Mouse (Mus musculus) hindbrain, embryonic 12.5 days (tissue): ENCODE data around the gene Abl2. TPM values are rescaled to one million over a fixed set of nuclear protein-coding genes. Genes with fewer than 3 reads are reported as not detected.

Experiments
- ATAC-seq: fragments of 200-750 bp; cut with Nextera tagmentation; 2 replicates; pipeline ENCODE4 v1.8.0; 2017; ENCODE audit warnings: moderate TSS enrichment; ENCODE audit not compliant: low FRiP score
- H3K27ac ChIP-seq: fragments of 300-500 bp; sonication (generic); 2 replicates; pipeline ENCODE4 v1.5.1; 2016; ENCODE audit warnings: mild to moderate bottlenecking
- H3K27me3 ChIP-seq: fragments of 300-500 bp; sonication (generic); 2 replicates; pipeline ENCODE4 v1.6.1; 2016; ENCODE audit warnings: mild to moderate bottlenecking
- H3K36me3 ChIP-seq: fragments of 300-500 bp; sonication (generic); 2 replicates; pipeline ENCODE4 v1.6.1; 2016; ENCODE audit warnings: mild to moderate bottlenecking
- H3K4me1 ChIP-seq: fragments of 300-500 bp; sonication (generic); 2 replicates; pipeline ENCODE4 v1.6.1; 2016
- H3K4me2 ChIP-seq: fragments of 300-500 bp; sonication (generic); replicated peaks from 2 replicates; pipeline ENCODE4 v1.6.1; 2016; ENCODE audit warnings: mild to moderate bottlenecking
- H3K4me3 ChIP-seq: fragments of 300-500 bp; sonication (generic); 2 replicates; pipeline ENCODE4 v1.5.1; 2016; ENCODE audit warnings: mild to moderate bottlenecking
- H3K9ac ChIP-seq: fragments of 300-500 bp; sonication (generic); 2 replicates; pipeline ENCODE4 v1.6.1; 2016; ENCODE audit warnings: mild to moderate bottlenecking, moderate library complexity
- H3K9me3 ChIP-seq: fragments of 300-500 bp; sonication (generic); replicated peaks from 2 replicates; pipeline ENCODE4 v1.6.1; 2016; ENCODE audit warnings: mild to moderate bottlenecking
- WGBS: fragments of 180-500 bp; shearing (Covaris S2); methylation state at CpG from one replicate; pipeline ENCODE4 v1.1.7; 2016; 5-methylcytosine and 5-hydroxymethylcytosine counted together
- polyA plus RNA-seq: library from polyadenylated mRNA; unstranded; fragments of >200 nt; fragmentation: Nextera tagmentation; extraction: Ambion mirVana; gene quantifications from 2 replicates; pipeline ENCODE4 v1.2.1, GENCODE M21; 2016

Gene Abl2
- polyA plus RNA-seq, 1 experiment from 2014 or later, result 6.6 TPM

DNA sequence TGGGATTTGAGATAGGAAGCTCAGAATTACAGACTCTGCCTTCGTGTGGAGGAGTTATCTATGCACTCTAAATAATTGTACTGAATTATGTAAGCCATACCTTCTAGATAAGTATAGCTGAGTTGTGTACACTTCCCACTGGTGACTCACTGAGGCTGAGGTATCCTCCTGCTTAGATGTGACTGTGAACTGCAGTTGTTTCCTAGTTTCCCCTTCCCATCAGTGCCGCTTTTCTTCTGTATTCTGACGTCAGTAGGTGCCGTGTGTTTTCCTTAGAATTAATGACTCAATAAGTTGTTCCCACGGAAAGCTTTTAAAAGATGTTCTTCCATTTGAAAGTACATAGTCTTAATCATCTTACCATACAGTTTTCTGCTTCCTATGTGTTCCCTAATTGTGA, 34.7 kb downstream of the Abl2 start:
- no peak overlapping the region for H3K4me3 ChIP-seq
- H3K27me3 ChIP-seq, result no peaks in the 10 kb centered on the region
- no peak overlapping the region for H3K27ac ChIP-seq
- no peak for ATAC-seq
- no peak overlapping the region for H3K4me2 ChIP-seq
- H3K4me1 ChIP-seq, result no peaks in the 10 kb centered on the region
- H3K9ac ChIP-seq, result no peak overlapping the region
- H3K36me3 ChIP-seq, result no peaks in the 10 kb centered on the region
- WGBS, result 90% methylated on average over 5 of the region's 5 CpGs
- H3K9me3 ChIP-seq, result no peaks in the 10 kb centered on the region

DNA sequence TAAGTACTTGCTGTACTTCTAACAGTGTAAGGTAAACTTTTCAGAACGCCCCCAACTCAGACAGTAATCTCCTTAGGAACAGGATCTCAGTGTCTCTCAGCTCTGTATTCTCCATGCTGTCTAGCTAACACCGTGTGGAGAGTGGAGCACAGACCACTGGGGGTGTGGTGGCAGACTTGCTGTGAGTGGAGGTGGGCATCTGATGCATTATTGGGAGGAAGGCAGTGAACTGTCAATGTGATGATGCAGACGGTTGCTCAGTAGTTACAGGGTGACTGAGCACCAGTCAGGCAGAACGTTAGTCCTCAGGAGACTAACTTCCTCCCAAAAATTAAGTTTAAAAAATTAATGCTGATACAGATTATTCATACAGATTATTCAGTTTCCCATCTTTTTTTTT, 38.5 kb downstream of the Abl2 start:
- H3K36me3 ChIP-seq, result no peaks in the 10 kb centered on the region
- H3K27me3 ChIP-seq, result no peaks in the 10 kb centered on the region
- WGBS, result 84% methylated on average over 4 of the region's 4 CpGs
- no peak overlapping the region for H3K4me3 ChIP-seq
- no peak overlapping the region for H3K27ac ChIP-seq
- no peaks in the 10 kb centered on the region for H3K4me1 ChIP-seq
- no peak overlapping the region for H3K9ac ChIP-seq
- H3K9me3 ChIP-seq, result no peaks in the 10 kb centered on the region
- no peak overlapping the region for H3K4me2 ChIP-seq
- no peak for ATAC-seq

- Histone ChIP-seq H3K4me2 (no peak overlapping the region), H3K9ac (no peak overlapping the region), H3K4me1 (no peaks in the 10 kb centered on the region), H3K4me3 (no peak overlapping the region), H3K27me3 (no peaks in the 10 kb centered on the region), H3K27ac (no peak overlapping the region), H3K9me3 (no peaks in the 10 kb centered on the region), H3K36me3 (no peaks in the 10 kb centered on the region)
- 78% methylated on average over 3 of the region's 3 CpGs for WGBS
- ATAC-seq, result no peak
Observed at GRCm38 (mm10) chr1:156602545-156602944, 44.0 kb downstream of the Abl2 start.

DNA sequence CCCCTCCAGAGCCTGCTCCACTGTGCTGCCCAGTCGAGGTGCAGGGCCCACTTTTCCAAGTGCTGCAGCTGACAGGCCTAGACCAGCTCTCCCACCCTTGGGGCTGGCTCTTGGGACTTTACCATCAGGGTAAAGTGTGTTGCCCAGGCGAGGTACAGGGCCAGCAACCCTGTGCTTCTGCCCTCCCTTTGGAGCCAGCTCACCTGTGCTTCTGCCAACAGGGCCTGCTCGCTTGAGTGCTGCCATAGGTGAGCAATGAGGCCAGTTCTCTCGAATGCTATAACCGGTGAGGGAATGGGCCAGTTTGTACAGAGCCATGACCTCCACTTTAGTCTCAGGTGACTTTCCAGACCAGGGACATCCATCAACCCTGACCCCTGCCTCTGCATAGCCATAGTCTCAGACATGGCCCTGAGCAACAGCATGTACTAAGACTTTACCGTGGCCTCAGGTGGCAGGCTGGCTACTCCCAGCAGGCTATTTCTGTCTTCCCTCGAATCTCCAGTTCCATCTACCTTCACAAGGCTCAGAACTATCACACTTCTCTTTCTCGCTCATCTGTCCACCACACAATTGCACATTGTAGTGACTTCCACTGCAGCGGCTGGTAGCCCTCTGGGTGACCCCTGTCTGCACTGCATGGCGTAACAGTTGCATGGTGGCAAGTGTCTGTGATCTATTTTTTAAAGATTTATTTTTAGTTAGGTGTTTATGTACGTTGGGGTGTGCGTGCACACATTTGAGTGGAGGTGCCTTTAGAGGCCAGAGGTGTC, 46.7 kb downstream of the Abl2 start:
- no peak overlapping the region for H3K27ac ChIP-seq
- no peaks in the 10 kb centered on the region for H3K27me3 ChIP-seq
- H3K4me1 ChIP-seq, result no peaks in the 10 kb centered on the region
- 82% methylated on average over 12 of the region's 12 CpGs for WGBS
- no peak overlapping the region for H3K9ac ChIP-seq
- no peaks in the 10 kb centered on the region for H3K9me3 ChIP-seq
- H3K36me3 ChIP-seq, result no peaks in the 10 kb centered on the region
- no peak overlapping the region for H3K4me2 ChIP-seq
- no peak for ATAC-seq
- no peak overlapping the region for H3K4me3 ChIP-seq

DNA sequence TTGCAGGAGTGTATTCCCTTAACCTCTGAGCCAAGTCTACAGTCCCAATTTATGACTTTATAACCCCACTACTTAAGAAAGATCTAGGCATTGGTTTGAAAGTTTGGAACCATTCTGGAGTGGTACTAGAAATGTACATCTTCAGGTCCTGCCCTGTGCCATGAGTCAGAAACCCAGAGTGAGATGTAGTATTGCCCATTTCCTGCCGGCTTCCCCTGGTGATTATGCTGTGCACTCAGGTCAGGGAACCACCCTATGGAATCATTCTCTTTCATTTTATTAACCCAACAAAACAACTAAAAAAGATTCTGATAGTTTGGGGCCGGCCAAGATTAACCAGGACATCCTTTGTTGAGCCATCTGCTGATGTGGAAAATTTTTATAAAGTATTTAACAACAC, 47.4 kb downstream of the Abl2 start:
- Histone ChIP-seq H3K4me3 (no peak overlapping the region), H3K27me3 (no peaks in the 10 kb centered on the region), H3K36me3 (no peaks in the 10 kb centered on the region), H3K27ac (no peak overlapping the region), H3K9ac (no peak overlapping the region), H3K4me2 (no peak overlapping the region), H3K4me1 (no peaks in the 10 kb centered on the region), H3K9me3 (no peaks in the 10 kb centered on the region)
- 93% methylated on average over 2 of the region's 2 CpGs for WGBS
- ATAC-seq, result no peak

- H3K4me3 ChIP-seq, result no peak overlapping the region
- H3K36me3 ChIP-seq, result no peaks in the 10 kb centered on the region
- H3K4me1 ChIP-seq, result peaks cover 2% of the 10 kb centered on the region; the same call in 1 of the 2 replicates
- no peaks in the 10 kb centered on the region for H3K27me3 ChIP-seq
- H3K4me2 ChIP-seq, result no peak overlapping the region
- no peak for ATAC-seq
- no peaks in the 10 kb centered on the region for H3K9me3 ChIP-seq
- WGBS, result 83% methylated on average over 2 of the region's 2 CpGs
- no peak overlapping the region for H3K9ac ChIP-seq
- no peak overlapping the region for H3K27ac ChIP-seq
Observed at GRCm38 (mm10) chr1:156608496-156608895, 49.9 kb downstream of the Abl2 start.

GRCm38 (mm10) chr1:156610257-156610656, 51.7 kb downstream of the Abl2 start:
- Histone ChIP-seq H3K4me2 (no peak overlapping the region), H3K27me3 (no peaks in the 10 kb centered on the region), H3K36me3 (no peaks in the 10 kb centered on the region), H3K9me3 (no peaks in the 10 kb centered on the region), H3K4me3 (no peak overlapping the region), H3K27ac (no peak overlapping the region), H3K4me1 (peaks cover 12% of the 10 kb centered on the region), H3K9ac (no peak overlapping the region)
- ATAC-seq, result no peak
- WGBS, result 94% methylated on average over 1 of the region's 1 CpGs

DNA sequence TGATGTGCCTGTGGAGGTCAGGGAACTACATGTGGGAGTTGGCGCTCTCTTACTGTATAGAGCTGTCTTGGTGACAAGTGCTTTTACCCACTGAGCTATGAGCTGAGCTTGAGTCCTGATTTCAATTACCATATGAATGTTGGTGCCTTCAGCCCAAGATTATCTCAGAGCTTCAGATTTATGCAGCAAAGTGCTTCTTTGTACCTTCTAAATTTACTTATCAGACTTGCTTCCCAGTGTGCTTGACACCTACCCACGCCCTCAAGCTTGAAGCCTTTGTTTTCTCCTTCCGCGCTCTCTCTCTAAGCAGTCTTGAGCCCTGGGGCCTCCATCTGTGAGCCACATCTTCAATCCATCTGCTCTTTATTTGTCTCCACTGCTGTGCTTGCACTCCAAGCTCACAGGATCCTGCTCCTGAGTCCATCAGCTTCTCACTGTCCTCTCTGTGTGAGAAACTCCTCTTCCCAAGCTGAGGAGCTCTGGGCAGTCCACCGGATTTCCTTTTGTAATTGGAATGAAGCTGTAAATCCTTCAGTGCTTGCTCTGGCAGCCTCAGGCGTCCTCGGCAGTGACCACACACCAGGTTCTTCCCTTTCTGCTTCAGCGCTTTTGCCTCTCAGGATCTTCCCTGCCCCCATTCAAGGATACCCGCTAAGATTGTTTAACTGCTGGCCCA, 55.4 kb downstream of the Abl2 start:
- H3K27ac ChIP-seq, result peak overlapping the region; percentile 84
- H3K4me3 ChIP-seq, result no peak overlapping the region
- peak overlapping the region; percentile 30 for H3K4me2 ChIP-seq
- 0 out of 2 replicates have a peak overlapping the region, but pooled peaks have one; percentile 4 for H3K9ac ChIP-seq
- no peaks in the 10 kb centered on the region for H3K27me3 ChIP-seq
- peaks cover 23% of the 10 kb centered on the region for H3K4me1 ChIP-seq
- 8% methylated on average over 9 of the region's 9 CpGs for WGBS
- ATAC-seq, result peak; percentile 70
- H3K9me3 ChIP-seq, result no peaks in the 10 kb centered on the region
- no peaks in the 10 kb centered on the region for H3K36me3 ChIP-seq

GRCm38 (mm10) chr1:156614710-156615109, 56.1 kb downstream of the Abl2 start:
- Histone ChIP-seq H3K36me3 (no peaks in the 10 kb centered on the region), H3K27ac (no peak overlapping the region), H3K4me1 (peaks cover 23% of the 10 kb centered on the region), H3K9me3 (no peaks in the 10 kb centered on the region), H3K27me3 (no peaks in the 10 kb centered on the region), H3K9ac (no peak overlapping the region), H3K4me3 (no peak overlapping the region), H3K4me2 (no peak overlapping the region)
- ATAC-seq, result 0 out of 2 replicates have a peak, but pooled peaks have one; percentile 49
- 87% methylated on average over 1 of the region's 1 CpGs for WGBS

GRCm38 (mm10) chr1:156615381-156616133, 57.0 kb downstream of the Abl2 start:
- Histone ChIP-seq H3K4me3 (no peak overlapping the region), H3K4me1 (peaks cover 23% of the 10 kb centered on the region), H3K36me3 (no peaks in the 10 kb centered on the region), H3K9me3 (no peaks in the 10 kb centered on the region), H3K4me2 (peak overlapping the region; percentile 19; the same call in 1 of the 2 replicates), H3K9ac (no peak overlapping the region), H3K27me3 (no peaks in the 10 kb centered on the region), H3K27ac (no peak overlapping the region)
- ATAC-seq, result peak; percentile 33
- WGBS, result 30% methylated on average over 13 of the region's 13 CpGs

DNA sequence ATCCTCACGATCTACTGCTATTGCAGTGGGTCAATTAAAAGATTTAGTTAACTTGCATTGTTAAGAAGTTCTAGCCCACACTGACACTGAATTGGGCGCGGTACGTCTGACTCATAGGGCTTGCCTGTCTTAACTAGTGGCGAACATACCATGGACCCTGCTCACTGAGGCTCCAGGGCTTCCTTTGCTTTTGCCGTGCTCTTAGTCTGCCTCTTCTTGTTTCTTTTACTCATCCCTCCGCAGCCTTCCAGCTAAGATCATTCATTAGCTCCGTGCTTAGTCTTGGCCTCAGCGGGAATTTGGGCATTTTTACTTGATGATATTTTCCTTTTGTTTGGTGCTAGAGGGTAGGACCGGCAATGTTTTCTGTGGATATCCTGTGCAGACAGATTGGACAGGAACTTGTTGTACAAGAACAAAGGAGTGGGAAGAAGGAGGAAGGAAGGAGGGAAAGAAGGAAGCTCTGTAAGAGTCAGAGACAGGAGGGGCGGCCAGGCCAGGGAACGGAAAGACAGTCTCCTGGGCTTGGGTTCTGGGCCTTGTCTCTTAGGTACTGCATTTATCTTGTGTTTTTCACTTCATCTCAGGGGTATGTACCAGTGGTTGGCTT, 58.5 kb downstream of the Abl2 start:
- no peak overlapping the region for H3K4me2 ChIP-seq
- H3K4me3 ChIP-seq, result no peak overlapping the region
- no peak for ATAC-seq
- H3K9ac ChIP-seq, result no peak overlapping the region
- H3K27me3 ChIP-seq, result no peaks in the 10 kb centered on the region
- H3K27ac ChIP-seq, result no peak overlapping the region
- WGBS, result 41% methylated on average over 12 of the region's 12 CpGs
- 0 out of 2 replicates have a peak, but pooled peaks cover 1% of the 10 kb centered on the region for H3K36me3 ChIP-seq
- peaks cover 23% of the 10 kb centered on the region for H3K4me1 ChIP-seq
- H3K9me3 ChIP-seq, result no peaks in the 10 kb centered on the region

DNA sequence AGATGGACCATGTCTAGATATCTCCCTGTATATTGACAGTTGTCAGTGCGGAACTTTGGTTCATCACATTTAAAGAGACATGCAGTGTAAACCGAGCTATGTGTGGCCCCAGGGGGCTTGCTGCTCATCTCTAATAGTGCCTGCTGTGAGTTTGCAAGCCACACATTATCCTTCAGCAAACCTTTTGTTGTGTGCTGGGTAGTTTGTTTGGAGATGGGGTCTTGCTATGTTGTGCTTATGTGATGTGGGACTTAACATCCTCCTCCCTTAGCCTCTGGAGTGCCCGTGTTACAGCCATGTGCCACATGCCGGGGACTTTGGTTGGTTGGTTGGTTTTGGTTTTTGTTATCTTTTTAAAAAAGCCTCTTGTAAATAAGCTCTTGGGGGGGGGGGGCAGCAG, 59.2 kb downstream of the Abl2 start:
- Histone ChIP-seq H3K4me2 (no peak overlapping the region), H3K27me3 (no peaks in the 10 kb centered on the region), H3K27ac (no peak overlapping the region), H3K9ac (no peak overlapping the region), H3K4me3 (no peak overlapping the region), H3K9me3 (no peaks in the 10 kb centered on the region), H3K36me3 (0 out of 2 replicates have a peak, but pooled peaks cover 4% of the 10 kb centered on the region), H3K4me1 (peaks cover 23% of the 10 kb centered on the region)
- 44% methylated on average over 4 of the region's 4 CpGs for WGBS
- ATAC-seq, result no peak
